Mouse (Mus musculus): ENCODE results near the gene Klhl30.

Klhl30 gene

GRCm38 (mm10) chr1:91365816-91366214 lies 15.0 kb downstream of the Klhl30 start:
- DNase-seq = no peak

- peak; percentile 84 for DNase-seq
Observed at GRCm38 (mm10) chr1:91366215-91367108, 15.6 kb downstream of the Klhl30 start, which contains the start of gene Erfe. Erfe (plus strand) TSS chr1:91366430.

- DNase-seq = no peak
Observed at GRCm38 (mm10) chr1:91367295-91367694, 16.5 kb downstream of the Klhl30 start.

GRCm38 (mm10) chr1:91369408-91369807 lies 18.6 kb downstream of the Klhl30 start:
- no peak for DNase-seq

GRCm38 (mm10) chr1:91370055-91370454 lies 19.2 kb downstream of the Klhl30 start:
- DNase-seq = no peak

GRCm38 (mm10) chr1:91373414-91373835 lies 22.6 kb downstream of the Klhl30 start:
- DNase-seq = no peak

GRCm38 (mm10) chr1:91380453-91381090 lies 29.8 kb downstream of the Klhl30 start:
- peak; percentile 74 for DNase-seq

- no peak for DNase-seq
Observed at GRCm38 (mm10) chr1:91381091-91381471, 30.3 kb downstream of the Klhl30 start.

GRCm38 (mm10) chr1:91390369-91390768 lies 39.6 kb downstream of the Klhl30 start:
- DNase-seq = no peak

- DNase-seq = no peak
Observed at GRCm38 (mm10) chr1:91397927-91398259, 47.1 kb downstream of the Klhl30 start.

- peak; percentile 84 for DNase-seq
Observed at GRCm38 (mm10) chr1:91398260-91399062, 47.6 kb downstream of the Klhl30 start, which contains the start of gene Ilkap. Ilkap (minus strand) TSS chr1:91398815.

- DNase-seq = no peak
Observed at GRCm38 (mm10) chr1:91404976-91405375, 54.2 kb downstream of the Klhl30 start.

- DNase-seq = peak; percentile 12
Observed at GRCm38 (mm10) chr1:91405406-91406169, 54.8 kb downstream of the Klhl30 start.

GRCm38 (mm10) chr1:91407819-91408218 lies 57.0 kb downstream of the Klhl30 start:
- no peak for DNase-seq

GRCm38 (mm10) chr1:91411631-91412285 lies 60.9 kb downstream of the Klhl30 start:
- DNase-seq = no peak

Data from thymus, postnatal 14 days (tissue).